Mouse (Mus musculus): ENCODE data around the gene Vmn1r65. TPM values are rescaled to one million over a fixed set of nuclear protein-coding genes. Genes with fewer than 3 reads are reported as not detected.
"Not testable (repeated sequence)": the region's sequence is repeated elsewhere in the genome, so short reads cannot be mapped to it uniquely, and the experiment has no call there.

The Vmn1r65 gene
- not detected in 2 replicates for polyA plus RNA-seq (2012; rRNA removed)

- Histone ChIP-seq H3K4me3 (ENCODE audit: extremely low read depth, insufficient read depth, insufficient read length) (no peak within 1 kb of the TSS), H3K4me1 (ENCODE audit: control insufficient read depth, insufficient read depth, insufficient read length) (no peaks in the 10 kb centered on the region), H3K27me3 (ENCODE audit: control insufficient read depth, insufficient read depth, low read length) (no peaks in the 10 kb centered on the region), H3K36me3 (ENCODE audit: control insufficient read depth, insufficient read depth, low read length) (no peaks in the 10 kb centered on the region), H3K27ac (ENCODE audit: insufficient read depth, low read length) (no peak within 1 kb of the TSS)
- TF ChIP-seq POLR2A (IDR thresholded peaks at IDR 0.05; ENCODE audit: low read depth, low read length), result no peak
- TF ChIP-seq CTCF (IDR thresholded peaks at IDR 0.05; ENCODE audit: extremely low read depth, insufficient read depth, insufficient read length, insufficient replicate concordance), result no peak
- 93% methylated on average over 1 of the region's 1 CpGs for WGBS
- DNase-seq (ENCODE audit: low read depth in 1 of 2, low spot score in 2 of 2), result no peak
Observed at GRCm38 (mm10) chr7:6010910-6011309, at the start of gene Vmn1r65. TSS of gene Vmn1r65 (minus strand) at chr7:6011010.

GRCm38 (mm10) chr7:6044861-6045260 is 34.1 kb upstream of the Vmn1r65 start, which contains the start of gene Nlrp4c:
TSS of gene Nlrp4c (plus strand) at chr7:6045161.
- no peak for TF ChIP-seq POLR2A (IDR thresholded peaks at IDR 0.05; ENCODE audit: low read depth, low read length)
- no peak for TF ChIP-seq CTCF (IDR thresholded peaks at IDR 0.05; ENCODE audit: extremely low read depth, insufficient read depth, insufficient read length, insufficient replicate concordance)
- whole genome bisulfite sequencing, result 89% methylated on average over 11 of the region's 11 CpGs

GRCm38 (mm10) chr7:5982426-5982825 is 28.4 kb downstream of the Vmn1r65 start:
- not testable (repeated sequence) for H3K4me1 ChIP-seq (ENCODE audit: control insufficient read depth, insufficient read depth, insufficient read length); H3K36me3 ChIP-seq (ENCODE audit: control insufficient read depth, insufficient read depth, low read length); DNase-seq (ENCODE audit: low read depth in 1 of 2, low spot score in 2 of 2); H3K27me3 ChIP-seq (ENCODE audit: control insufficient read depth, insufficient read depth, low read length); H3K27ac ChIP-seq (ENCODE audit: insufficient read depth, low read length); H3K4me3 ChIP-seq (ENCODE audit: extremely low read depth, insufficient read depth, insufficient read length)
- 87% methylated on average over 4 of the region's 4 CpGs for WGBS

More at GRCm38 (mm10) chr7:6044861-6045260, 34.1 kb upstream of the Vmn1r65 start, which contains the start of gene Nlrp4c:
- Histone ChIP-seq H3K27me3 (ENCODE audit: control insufficient read depth, insufficient read depth, low read length) (no peaks in the 10 kb centered on the region), H3K27ac (ENCODE audit: insufficient read depth, low read length) (no peak within 1 kb of the TSS), H3K4me3 (ENCODE audit: extremely low read depth, insufficient read depth, insufficient read length) (no peak within 1 kb of the TSS), H3K36me3 (ENCODE audit: control insufficient read depth, insufficient read depth, low read length) (no peaks in the 10 kb centered on the region), H3K4me1 (ENCODE audit: control insufficient read depth, insufficient read depth, insufficient read length) (no peaks in the 10 kb centered on the region)
- no peak for DNase-seq (ENCODE audit: low read depth in 1 of 2, low spot score in 2 of 2)

GRCm38 (mm10) chr7:5972546-5972945 is 38.3 kb downstream of the Vmn1r65 start:
- not testable (repeated sequence) for H3K36me3 ChIP-seq (ENCODE audit: control insufficient read depth, insufficient read depth, low read length); DNase-seq (ENCODE audit: low read depth in 1 of 2, low spot score in 2 of 2); H3K27ac ChIP-seq (ENCODE audit: insufficient read depth, low read length); H3K4me1 ChIP-seq (ENCODE audit: control insufficient read depth, insufficient read depth, insufficient read length); H3K27me3 ChIP-seq (ENCODE audit: control insufficient read depth, insufficient read depth, low read length); H3K4me3 ChIP-seq (ENCODE audit: extremely low read depth, insufficient read depth, insufficient read length)
- 74% methylated on average over 2 of the region's 2 CpGs for WGBS

Other genes starting within 250 kb of the Vmn1r65 start
- not detected in 2 replicates for gene Vmn1r63, start 205.6 kb downstream of the Vmn1r65 start, polyA plus RNA-seq (2012; rRNA removed)
- not detected in 2 replicates for gene Vmn1r64, start 126.5 kb downstream of the Vmn1r65 start, polyA plus RNA-seq (2012; rRNA removed)
- not detected in 2 replicates for gene Nlrp4c, start 34.2 kb upstream of the Vmn1r65 start, polyA plus RNA-seq (2012; rRNA removed)
- gene Zfp787, start 145.0 kb upstream of the Vmn1r65 start, polyA plus RNA-seq (2012; rRNA removed), result 34.5 and 43.2 TPM in 2 replicates
- gene Zfp444, start 161.2 kb upstream of the Vmn1r65 start, polyA plus RNA-seq (2012; rRNA removed), result 20.2 and 29.7 TPM in 2 replicates
- gene Galp, start 186.1 kb upstream of the Vmn1r65 start, polyA plus RNA-seq (2012; rRNA removed), result not detected in 2 replicates
- not detected in 2 replicates for gene Zscan5b, start 211.3 kb upstream of the Vmn1r65 start, polyA plus RNA-seq (2012; rRNA removed)
- gene Epp13, start 241.7 kb upstream of the Vmn1r65 start, polyA plus RNA-seq (2012; rRNA removed), result not detected in 2 replicates